Mouse (Mus musculus) thymus, postnatal 10 days (tissue): ENCODE measurements around the gene 4930447F04Rik.

ENCODE experiments used
- DNase-seq, 2 experiments: peaks; one replicate each; pipeline ENCODE4 v3.0.0; 2021; ENCODE audit warnings: low spot score in 2 of 2

4930447F04Rik gene

GRCm38 (mm10) chrX:66304124-66304523, at the start of gene 4930447F04Rik:
Gene 4930447F04Rik, minus strand, starts transcription at chrX:66304224.
- DNase-seq = no peak
